Mouse (Mus musculus): Measurements from ENCODE around the gene Wwc2.

- TF ChIP-seq CTCF (IDR thresholded peaks at IDR 0.05; ENCODE audit: low read depth) (peak; percentile 36), EP300 (IDR thresholded peaks at IDR 0.05; ENCODE audit: low read depth) (no peak)
These were observed 70.1 kb downstream of the Wwc2 start for GRCm38 (mm10) chr8:47920575-47921144.

Measured in liver, postnatal 0 days (tissue).